Mouse (Mus musculus) testis, adult 2 months (tissue): ENCODE data around the gene Cntrob.

Experiments
- CTCF ChIP-seq: fragments of 200-500 bp; IDR thresholded peaks from 2 replicates; pipeline ENCODE4 v1.5.1; 2012; ENCODE audit warnings: low read depth, mild to moderate bottlenecking, inconsistent platforms, low read length, moderate library complexity; ENCODE audit not compliant: control insufficient read depth, insufficient read depth, insufficient replicate concordance
- POLR2A ChIP-seq: fragments of 200-500 bp; IDR thresholded peaks from 2 replicates; pipeline ENCODE4 v1.6.1; 2012; ENCODE audit warnings: low read depth, mild to moderate bottlenecking, inconsistent platforms, low read length, moderate library complexity; ENCODE audit not compliant: control insufficient read depth

DNA sequence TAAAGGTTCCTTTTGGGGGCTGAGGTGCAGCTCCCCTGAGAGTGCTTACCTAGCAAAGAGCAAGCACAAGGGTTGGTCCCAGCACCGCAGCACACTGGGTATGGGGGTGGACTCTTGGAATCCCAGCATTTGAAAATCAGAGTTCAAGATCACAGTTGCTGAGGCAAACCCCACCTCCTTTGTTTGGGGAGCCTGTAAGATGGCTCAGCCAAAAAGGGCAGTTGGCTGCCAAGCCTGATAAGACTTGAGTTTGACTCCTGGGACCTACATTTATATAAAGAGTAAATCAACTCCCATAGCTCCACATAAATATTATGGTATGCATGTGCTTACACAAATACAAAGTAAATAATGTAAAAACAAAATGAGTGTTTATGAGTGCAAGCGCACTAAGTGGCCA, 17.5 kb downstream of the Cntrob start:
- TF ChIP-seq POLR2A (no peak), CTCF (no peak)
